Mouse (Mus musculus) embryo, embryonic 11 days (tissue): ENCODE measurements around the gene Srarp.

Source experiments
- DNase-seq: peaks from one replicate; pipeline ENCODE4 v3.0.0-alpha.2; 2015

The Srarp gene

GRCm38 (mm10) chr4:141456193-141456938 lies 20.5 kb upstream of the Srarp start:
- no peak for DNase-seq

- DNase-seq: no peak
Observed at GRCm38 (mm10) chr4:141455526-141455925, 19.6 kb upstream of the Srarp start.

GRCm38 (mm10) chr4:141454581-141455350 lies 18.9 kb upstream of the Srarp start:
- no peak for DNase-seq

GRCm38 (mm10) chr4:141451916-141452450 lies 16.1 kb upstream of the Srarp start:
- no peak for DNase-seq

- DNase-seq: no peak
Observed at GRCm38 (mm10) chr4:141451251-141451650, 15.3 kb upstream of the Srarp start.

- DNase-seq: no peak
Observed at GRCm38 (mm10) chr4:141446211-141446610, 10.3 kb upstream of the Srarp start.

GRCm38 (mm10) chr4:141445328-141445720 lies 9.4 kb upstream of the Srarp start:
- DNase-seq: peak; percentile 25

GRCm38 (mm10) chr4:141444451-141445327 lies 8.8 kb upstream of the Srarp start, which contains the start of gene Zbtb17:
Gene Zbtb17 (plus strand): TSS chr4:141444654.
- peak; percentile 95 for DNase-seq

GRCm38 (mm10) chr4:141443641-141444429 lies 7.9 kb upstream of the Srarp start:
- no peak for DNase-seq

GRCm38 (mm10) chr4:141440877-141441276 lies 5.0 kb upstream of the Srarp start:
- DNase-seq: no peak

GRCm38 (mm10) chr4:141439083-141439803 lies 3.3 kb upstream of the Srarp start:
- no peak for DNase-seq

GRCm38 (mm10) chr4:141433191-141433590 lies 2.7 kb downstream of the Srarp start:
- DNase-seq: no peak

- DNase-seq: no peak
Observed at GRCm38 (mm10) chr4:141432666-141433065, 3.2 kb downstream of the Srarp start.

- peak; percentile 75 for DNase-seq
Observed at GRCm38 (mm10) chr4:141430997-141431396, 4.9 kb downstream of the Srarp start.

- peak; percentile 47 for DNase-seq
Observed at GRCm38 (mm10) chr4:141429847-141430246, 6.1 kb downstream of the Srarp start.

- no peak for DNase-seq
Observed at GRCm38 (mm10) chr4:141429381-141429780, 6.5 kb downstream of the Srarp start.

- DNase-seq: no peak
Observed at GRCm38 (mm10) chr4:141427921-141428320, 8.0 kb downstream of the Srarp start.

- no peak for DNase-seq
Observed at GRCm38 (mm10) chr4:141426796-141427745, 8.8 kb downstream of the Srarp start.

- peak; percentile 53 for DNase-seq
Observed at GRCm38 (mm10) chr4:141425484-141426479, 10.1 kb downstream of the Srarp start.
